Mouse (Mus musculus) CD4-positive, CD25-positive, alpha-beta regulatory T cell, adult 9 weeks (primary cell): ENCODE measurements around the gene Tnik. TPM values are rescaled to one million over a fixed set of nuclear protein-coding genes. Genes with fewer than 3 reads are reported as not detected.

Experiments used
- polyA plus RNA-seq: library from polyadenylated mRNA; unstranded; fragments of 100-300 nt; shearing (Covaris generic); gene quantifications from one replicate; pipeline ENCODE4 v1.2.1, GENCODE M21; 2017

Tnik gene
- polyA plus RNA-seq = 105 TPM

DNA sequence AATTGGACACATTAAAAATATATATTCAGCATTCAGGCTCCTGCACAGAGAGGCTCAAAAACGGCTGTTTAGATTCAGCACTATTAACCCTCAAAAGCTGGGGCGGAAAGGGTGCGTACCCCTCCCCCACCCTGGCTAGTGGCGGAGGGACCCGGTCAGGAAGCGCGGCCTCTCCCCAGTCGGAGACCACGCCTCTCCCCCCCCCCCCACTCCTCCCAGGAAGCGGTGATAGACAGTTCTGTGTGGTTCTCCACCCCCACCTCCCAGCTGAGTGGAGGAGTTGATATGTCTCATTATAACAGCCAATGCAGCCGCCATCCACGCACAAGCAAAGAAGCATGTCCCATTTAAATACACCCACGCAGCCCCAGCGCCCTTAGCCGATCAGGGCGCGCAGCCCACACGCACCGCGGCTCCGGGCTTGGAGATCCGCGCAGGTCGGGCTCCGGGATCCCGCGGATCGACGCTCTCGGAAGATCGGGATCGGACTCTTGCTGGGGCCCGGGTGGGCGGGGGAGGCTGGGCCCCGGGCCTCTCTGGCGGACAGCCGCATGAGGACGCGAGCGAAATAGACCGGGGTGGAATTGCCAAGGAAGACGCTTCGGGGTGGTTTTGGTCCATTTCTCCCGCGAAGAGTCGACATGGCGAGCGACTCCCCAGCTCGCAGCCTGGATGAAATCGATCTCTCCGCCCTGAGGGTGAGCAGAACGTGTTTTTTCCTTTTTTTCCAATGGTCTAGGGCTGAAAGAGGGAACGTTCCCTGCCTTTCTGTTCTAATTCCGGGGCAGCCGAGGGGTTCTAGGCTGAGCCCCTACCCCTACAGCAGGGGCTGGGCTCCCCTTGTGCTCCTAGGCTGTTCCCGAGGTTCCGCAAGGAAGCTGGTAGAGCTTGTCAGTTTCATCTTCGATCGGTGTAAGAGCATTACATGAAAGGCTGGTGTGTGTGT, at the start of gene Tnik:
Gene Tnik, plus strand, starts transcription at position 213 of the 946 bp plus-strand sequence.

DNA sequence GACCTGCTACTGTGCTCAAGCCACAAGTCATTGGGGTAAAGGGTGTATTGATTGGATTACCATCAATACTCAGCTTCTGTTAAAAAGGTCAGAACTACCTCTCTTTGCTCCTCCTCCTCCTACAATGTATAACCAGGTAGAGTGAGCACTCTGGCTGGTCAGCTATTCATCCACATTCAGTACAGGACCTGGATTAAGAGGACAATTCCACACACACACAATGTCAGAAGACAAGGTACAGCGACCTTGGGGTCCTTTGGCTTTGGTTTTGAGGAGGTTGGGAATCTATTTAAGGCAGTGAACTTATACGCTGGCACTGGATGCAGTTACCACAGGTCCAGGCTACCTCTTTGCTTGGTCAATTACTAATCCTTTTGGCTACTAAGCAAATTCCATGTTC, 434.8 kb downstream of the Tnik start, which contains the start of gene Slc2a2:
Gene Slc2a2, plus strand, starts transcription at position 107 of the 400 bp plus-strand sequence.

